Mouse (Mus musculus) CH12F3 (cell line): ENCODE results near the gene Pde4dip.

ENCODE experiments used
- in situ Hi-C: fragments of 300-500 bp; cut with MboI; formaldehyde crosslinking; loops from 2 replicates; pipeline ENCODE4 v1.14.3; 2020; ENCODE audit warnings: low sequenced_read_pairs

Pde4dip gene

GRCm38 (mm10) chr3:97851803-97852202 is 36.7 kb downstream of the Pde4dip start:
- in situ Hi-C loops = no loop called here

- in situ Hi-C loops = no loop called here
Measured at GRCm38 (mm10) chr3:97847626-97848025, 40.9 kb downstream of the Pde4dip start.

DNA sequence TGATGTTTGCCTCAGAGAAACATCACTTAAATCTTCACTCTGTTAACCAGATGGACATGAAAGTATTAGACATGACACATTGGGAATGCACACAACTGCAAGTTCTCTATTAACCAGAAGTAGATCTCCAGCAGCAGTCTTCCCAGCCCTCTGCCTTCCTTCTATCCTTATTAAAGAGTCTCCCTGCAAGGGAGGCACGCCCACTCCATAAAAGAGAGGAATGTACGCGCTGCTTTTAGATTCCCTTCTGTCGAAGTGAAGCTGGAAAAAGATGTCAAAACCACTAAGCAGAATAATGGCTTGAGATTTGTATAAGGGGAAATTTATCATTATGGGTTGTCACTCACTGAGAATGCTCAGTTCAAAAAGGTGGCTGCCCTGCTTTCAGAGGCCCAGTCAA is 42.1 kb downstream of the Pde4dip start:
- in situ Hi-C loops = no loop called here

DNA sequence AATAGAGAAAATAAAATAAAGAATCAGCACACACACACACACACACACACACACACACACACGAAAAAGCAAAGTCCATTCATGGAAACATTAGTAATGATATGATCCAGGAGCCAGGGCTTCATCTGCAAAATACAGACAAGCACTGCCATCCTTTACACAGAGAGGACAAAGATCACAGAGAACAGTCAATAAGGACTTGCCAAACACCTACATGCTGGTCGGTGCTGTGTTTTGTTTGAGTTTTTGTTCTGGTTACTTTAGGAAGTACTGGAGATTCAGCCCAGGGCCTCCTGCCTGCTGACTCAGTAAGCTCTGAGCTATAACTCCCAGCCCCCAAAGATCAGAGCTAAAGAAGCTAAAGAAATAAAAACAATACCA is 43.7 kb downstream of the Pde4dip start:
- in situ Hi-C loops = no loop called here

DNA sequence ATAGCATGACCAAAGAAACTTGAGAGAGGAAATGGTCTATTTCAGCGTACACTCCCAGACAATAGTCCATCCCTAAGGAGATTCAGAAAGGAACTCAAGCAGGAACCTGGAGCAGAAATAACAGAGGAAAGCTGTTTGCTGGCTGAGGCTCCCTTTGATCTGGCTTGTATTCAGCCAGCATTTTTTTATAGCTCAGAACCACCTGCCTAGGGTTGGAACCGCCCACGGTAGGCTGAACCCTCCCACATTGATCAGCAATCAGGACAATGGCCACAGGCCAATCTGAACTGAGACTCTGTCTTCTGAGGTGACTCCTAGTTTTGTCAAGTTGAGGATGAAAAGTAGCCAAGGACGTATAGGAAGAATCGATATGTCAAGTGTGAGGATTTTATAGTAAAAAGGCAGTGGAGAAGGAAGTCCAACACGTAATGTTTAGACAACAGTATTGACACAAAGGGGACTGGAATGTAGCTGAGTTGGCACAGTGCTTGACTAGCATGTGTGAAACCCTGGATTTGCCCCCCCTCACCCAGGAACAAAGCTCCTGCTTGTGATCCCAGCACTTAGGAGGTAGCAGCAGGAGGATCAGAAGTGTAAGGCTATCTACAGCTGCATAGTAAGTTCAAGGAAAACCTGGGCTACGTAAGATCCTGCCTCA is 44.2 kb downstream of the Pde4dip start:
- in situ Hi-C loops = no loop called here

- in situ Hi-C loops = no loop called here
Measured at GRCm38 (mm10) chr3:97842641-97843040, 45.9 kb downstream of the Pde4dip start.

DNA sequence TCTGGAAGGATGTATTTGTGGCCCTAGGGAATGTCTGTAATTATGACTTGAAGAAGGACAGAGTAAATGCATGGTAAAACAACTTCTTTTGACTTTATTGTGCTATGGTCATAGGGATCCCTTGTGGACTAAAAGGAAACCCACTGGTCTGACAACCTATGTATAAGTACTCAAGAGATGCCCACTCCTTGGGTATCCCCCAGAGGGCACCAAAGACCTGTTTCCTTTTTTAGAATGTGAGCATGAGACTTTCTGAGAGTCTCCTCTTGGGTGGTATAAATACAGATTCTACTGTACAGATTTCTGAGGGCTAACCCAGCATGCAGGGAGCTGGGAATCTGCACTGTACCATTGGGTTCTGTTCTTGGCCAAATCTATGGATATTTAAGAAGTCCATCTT is 48.1 kb downstream of the Pde4dip start:
- in situ Hi-C loops = no loop called here

DNA sequence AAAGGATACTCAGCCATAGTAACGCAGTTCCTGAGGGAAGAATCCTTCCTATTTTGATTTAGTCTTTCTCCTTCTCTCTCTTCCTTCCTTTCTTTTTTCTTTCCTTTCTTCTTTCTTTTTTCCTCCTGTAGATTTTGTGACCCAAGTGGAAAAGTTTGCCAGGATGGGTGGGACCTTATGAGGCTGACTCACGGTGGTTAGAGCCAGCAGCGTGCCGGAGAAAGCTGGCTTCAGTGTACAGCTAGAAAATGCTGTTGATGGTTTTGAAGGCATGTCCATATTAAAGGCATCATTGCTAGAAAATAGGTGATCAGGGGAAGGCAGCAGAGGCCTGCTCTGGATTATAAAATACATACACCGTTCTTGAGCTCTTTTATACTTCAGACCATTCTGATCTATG is 52.6 kb downstream of the Pde4dip start:
- in situ Hi-C loops = no loop called here

DNA sequence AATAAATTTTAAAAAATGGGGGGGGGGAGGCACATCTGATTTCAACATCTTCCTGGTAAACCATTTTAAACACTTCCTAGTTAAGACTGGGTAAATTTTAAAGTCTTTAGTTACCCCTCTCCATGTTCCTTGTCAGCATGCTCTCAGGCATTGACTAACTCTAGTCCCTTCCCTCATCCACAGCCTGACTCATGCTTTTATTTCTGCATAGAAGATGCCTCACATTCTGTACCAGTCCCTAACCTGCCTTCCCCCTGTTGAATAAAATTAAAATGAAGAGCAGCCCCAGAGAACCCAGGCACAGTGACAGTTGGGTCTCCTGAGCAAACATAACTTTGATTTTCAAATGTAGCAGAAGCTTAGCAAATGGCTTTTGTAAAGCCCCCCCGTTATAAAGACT is 53.9 kb downstream of the Pde4dip start:
- in situ Hi-C loops = no loop called here

DNA sequence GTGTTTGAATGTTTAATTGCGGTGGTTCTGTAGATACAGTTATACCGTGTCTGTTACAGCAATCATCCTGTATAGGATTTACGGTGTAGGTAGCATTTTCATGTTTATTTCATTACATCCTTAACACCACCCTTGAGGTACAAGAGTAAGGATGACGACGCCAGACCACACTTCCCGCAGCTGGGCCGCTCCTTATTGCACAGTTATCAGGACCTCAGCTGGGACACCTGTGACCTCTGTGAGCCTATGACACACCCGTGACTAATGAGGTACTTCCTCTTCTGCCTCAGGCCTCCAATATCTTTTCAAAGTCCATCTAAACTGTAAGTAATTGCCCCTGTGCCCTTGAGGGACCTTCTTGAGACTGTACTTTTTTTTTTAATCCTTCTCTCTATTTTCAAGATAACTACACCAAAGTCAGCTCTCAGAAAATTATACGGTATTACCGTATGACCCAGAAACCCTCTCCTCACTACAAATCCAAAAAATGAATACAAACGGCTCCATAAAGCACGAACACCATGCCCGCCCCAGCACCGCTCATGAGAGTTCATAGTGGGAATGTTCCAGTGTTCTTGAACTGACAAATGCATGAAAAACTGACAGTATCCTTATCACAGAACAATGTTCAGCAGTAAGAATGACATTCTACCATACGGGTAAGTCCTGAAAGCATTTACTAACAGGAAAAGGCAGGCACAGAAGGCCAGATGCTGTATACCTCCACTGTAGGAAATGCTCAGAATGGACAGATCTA is 56.8 kb downstream of the Pde4dip start:
- in situ Hi-C loops = no loop called here

- in situ Hi-C loops = no loop called here
Measured at GRCm38 (mm10) chr3:97830622-97831021, 57.9 kb downstream of the Pde4dip start.

DNA sequence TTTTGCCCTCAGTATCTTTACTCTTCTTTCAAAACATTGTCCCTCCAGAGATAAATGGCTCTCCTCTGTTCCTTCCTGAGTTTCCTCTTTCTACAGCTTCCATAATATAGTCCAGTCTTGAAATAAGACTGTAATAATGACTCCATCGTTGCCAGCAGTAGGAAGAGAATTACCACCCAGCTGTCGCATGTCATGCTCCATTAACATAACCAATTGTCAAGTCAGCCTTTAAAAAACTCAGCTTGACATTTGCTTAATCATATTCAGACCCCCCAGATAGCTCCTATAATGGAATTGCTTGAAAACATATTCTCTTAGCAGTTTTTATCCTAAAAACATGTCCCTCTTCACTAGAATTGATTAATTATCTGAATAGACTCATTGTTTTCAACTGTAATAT is 58.4 kb downstream of the Pde4dip start:
- in situ Hi-C loops = no loop called here

GRCm38 (mm10) chr3:97828286-97828685 is 60.2 kb downstream of the Pde4dip start:
- in situ Hi-C loops = no loop called here

DNA sequence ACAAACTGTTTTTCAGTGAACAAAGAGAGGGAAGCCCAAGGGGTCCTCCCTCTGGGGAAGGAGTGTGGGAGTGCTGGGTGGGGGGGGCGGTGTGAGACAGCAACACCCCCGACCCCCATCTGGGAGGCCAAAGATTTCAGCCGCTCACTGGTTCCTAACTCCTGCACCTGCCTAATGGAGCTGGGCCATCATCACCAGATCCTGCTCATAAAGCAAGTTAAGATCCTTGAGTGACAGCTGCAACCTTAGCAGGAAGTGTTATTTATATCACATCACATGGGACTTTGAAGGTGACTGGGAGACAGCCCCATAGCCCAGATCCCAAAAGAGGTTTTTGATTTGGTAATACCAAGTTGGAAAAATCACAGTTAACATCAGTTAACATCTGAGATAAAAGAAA is 63.3 kb downstream of the Pde4dip start:
- in situ Hi-C loops = no loop called here

GRCm38 (mm10) chr3:97824744-97825143 is 63.8 kb downstream of the Pde4dip start:
- in situ Hi-C loops = no loop called here

DNA sequence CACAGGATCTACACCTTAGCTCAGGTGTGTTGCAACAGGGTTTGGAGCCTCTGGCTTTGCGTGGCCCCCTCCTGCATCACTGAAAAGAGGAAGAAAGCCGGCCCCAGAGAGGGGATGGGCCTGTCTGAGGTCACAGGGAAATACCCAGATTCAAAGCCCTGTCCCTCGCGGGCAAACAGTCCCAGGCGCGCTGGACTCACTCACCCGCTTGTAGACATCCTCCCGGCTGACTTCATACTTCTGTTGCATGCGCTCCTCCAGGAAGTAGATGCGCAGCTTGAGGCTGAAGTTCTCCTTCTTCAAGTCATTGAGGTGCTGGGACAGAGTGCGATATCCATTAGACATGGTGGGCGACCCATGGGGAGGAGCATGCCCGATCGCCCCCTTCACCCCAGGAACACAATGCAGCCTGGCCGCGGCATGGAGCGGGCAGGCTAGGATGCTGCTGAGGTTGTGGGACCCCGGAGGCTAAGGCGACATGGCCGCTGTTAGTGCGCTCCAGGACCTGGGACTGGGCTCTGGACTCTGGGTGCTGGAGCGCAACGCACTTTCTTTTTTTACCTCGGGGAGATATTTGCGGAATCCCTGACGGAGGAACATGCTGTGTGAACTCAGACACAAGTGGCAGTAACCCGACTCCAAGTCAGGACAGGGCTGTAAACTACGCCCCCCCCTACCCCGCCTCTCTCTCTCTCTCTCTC is 64.3 kb downstream of the Pde4dip start:
- in situ Hi-C loops = no loop called here

DNA sequence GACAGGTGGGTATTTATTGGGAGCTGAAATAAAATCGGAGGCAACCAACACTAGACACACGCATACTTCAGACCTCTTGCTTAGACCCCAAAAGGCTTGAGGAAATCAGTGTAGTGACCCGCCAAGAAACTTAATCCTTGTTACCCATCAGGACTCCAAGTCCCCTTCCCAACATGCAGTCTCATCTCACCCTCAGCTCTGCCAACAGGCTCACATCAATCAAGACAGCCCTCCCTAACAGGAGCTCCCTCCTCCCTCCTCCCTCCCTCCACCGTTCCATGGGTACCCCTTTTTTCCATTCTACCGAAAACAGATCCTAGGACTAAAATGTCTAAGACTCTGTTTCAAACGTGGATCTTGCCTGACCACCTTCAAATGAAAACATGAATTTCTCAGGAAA is 65.1 kb downstream of the Pde4dip start:
- in situ Hi-C loops = no loop called here

GRCm38 (mm10) chr3:97819050-97819449 is 69.5 kb downstream of the Pde4dip start:
- in situ Hi-C loops = no loop called here

GRCm38 (mm10) chr3:97818383-97818982 is 70.0 kb downstream of the Pde4dip start:
- in situ Hi-C loops = no loop called here

DNA sequence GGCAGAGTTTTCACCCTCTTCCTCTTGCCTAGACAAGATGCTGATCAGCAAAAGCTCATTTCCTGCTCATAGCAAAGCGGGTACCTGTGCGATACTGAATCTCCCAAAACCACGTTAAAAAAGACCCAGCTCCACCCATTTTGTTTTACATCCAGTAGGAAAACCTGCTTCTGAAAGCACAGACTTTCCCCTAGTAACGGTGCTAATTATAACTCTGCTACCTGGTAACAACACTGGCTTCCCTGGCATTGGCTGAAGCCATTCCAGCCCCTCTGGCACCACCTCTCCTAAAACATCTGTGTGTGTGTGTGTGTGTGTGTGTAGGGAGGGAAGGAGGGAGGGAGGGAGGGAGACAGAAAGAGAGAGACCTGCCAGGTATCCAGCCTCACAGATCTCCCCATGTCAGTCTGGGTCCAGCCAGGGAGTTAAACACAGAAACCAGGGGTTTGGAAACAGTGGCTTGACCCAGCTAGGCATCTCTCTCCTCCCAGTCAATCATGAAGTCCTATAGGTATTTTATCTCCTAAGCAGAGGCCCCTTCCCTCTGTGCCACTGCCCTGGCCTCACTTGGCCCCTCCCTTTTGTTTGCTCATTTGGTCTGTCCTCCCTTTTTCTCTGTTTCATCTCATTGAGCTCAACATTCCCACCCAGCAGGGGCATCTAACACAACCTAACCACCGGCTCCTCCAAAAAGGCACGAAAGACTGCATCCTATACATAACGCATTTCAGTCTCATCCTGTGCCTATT is 76.7 kb downstream of the Pde4dip start:
- in situ Hi-C loops = no loop called here

DNA sequence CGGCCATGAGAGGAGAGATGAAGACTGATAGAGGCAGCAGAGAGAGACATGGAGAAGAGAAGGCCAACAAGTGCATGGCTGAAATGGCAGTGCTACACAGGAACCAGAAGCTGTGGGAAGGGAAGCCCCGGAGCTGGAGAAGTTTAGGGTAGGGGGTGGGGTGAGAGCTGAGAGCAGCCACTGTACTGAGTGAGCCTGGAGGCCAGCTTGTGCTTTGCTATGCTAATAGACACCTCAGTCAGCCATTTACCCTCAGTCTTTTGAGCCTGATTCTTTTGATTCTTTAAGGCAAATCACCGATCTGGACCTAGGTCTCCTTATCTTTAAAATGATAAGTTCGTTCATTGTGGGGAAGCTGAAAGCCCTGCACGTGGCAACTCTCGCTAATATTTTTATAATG is 77.3 kb downstream of the Pde4dip start:
- in situ Hi-C loops = no loop called here
